Mouse (Mus musculus): ENCODE data around the gene Hoxb3. TPM values are rescaled to one million over a fixed set of nuclear protein-coding genes. Genes with fewer than 3 reads are reported as not detected.
A peak's percentile ranks its signal among the peaks of the same experiment; 100 is the strongest.

Gene Hoxb3
- polyA plus RNA-seq, 1 experiment from 2014 or later = 4.2 TPM

GRCm38 (mm10) chr11:96311520-96312417, 11.4 kb upstream of the Hoxb3 start:
- Histone ChIP-seq H3K9ac (ENCODE audit: low read depth, low read length) (peak overlapping the region; percentile 98), H3K27ac (peak overlapping the region; percentile 99), H3K4me2 (ENCODE audit: low read length) (peak overlapping the region; percentile 96), H3K4me1 (replicated peaks; ENCODE audit: insufficient read depth, low read length) (peaks cover 28% of the 10 kb centered on the region), H3K27me3 (ENCODE audit: insufficient read depth, low read length) (no peaks in the 10 kb centered on the region), H3K9me3 (replicated peaks; ENCODE audit: low read length) (no peaks in the 10 kb centered on the region), H3K36me3 (ENCODE audit: insufficient read depth, low read length) (no peaks in the 10 kb centered on the region), H3K4me3 (replicated peaks; ENCODE audit: low read depth, low read length) (peak overlapping the region; percentile 83)
- WGBS = 4% methylated on average over 31 of the region's 31 CpGs
- peak; percentile 54 for ATAC-seq (replicated peaks; ENCODE audit: low FRiP score, low read depth)
- peak; percentile 95 for DNase-seq (ENCODE audit: low spot score)
- TF ChIP-seq CTCF (IDR thresholded peaks at IDR 0.05; ENCODE audit: low read depth) = peak; percentile 78

DNA sequence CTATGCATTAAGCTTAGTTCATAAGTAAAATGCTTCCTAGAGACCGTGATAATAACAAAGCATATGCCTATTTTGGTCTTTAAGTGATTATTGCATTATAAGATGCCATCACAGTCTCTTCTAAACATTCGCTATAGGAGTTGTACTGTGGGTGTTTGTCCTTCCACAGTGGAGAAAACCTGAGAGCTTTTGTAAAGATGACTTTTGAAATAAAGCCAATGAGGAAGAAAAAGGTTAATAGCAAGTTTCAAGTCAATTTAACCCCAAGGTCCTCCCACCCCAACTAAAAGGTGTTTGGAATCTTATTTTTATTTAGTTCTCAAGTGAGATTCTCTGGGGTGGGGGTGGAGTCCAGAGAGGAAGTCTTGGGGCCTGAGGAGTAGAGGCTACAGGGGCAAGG, 10.0 kb upstream of the Hoxb3 start:
- peak overlapping the region; percentile 96 for H3K4me2 ChIP-seq (ENCODE audit: low read length)
- no peak for TF ChIP-seq CTCF (IDR thresholded peaks at IDR 0.05; ENCODE audit: low read depth)
- whole genome bisulfite sequencing = 37% methylated on average over 2 of the region's 2 CpGs
- H3K27me3 ChIP-seq (ENCODE audit: insufficient read depth, low read length) = no peaks in the 10 kb centered on the region
- H3K9ac ChIP-seq (ENCODE audit: low read depth, low read length) = peak overlapping the region; percentile 98
- peak overlapping the region; percentile 83 for H3K4me3 ChIP-seq (replicated peaks; ENCODE audit: low read depth, low read length)
- H3K4me1 ChIP-seq (replicated peaks; ENCODE audit: insufficient read depth, low read length) = peaks cover 33% of the 10 kb centered on the region
- DNase-seq (ENCODE audit: low spot score) (no peak), ATAC-seq (replicated peaks; ENCODE audit: low FRiP score, low read depth) (no peak)
- H3K9me3 ChIP-seq (replicated peaks; ENCODE audit: low read length) = no peaks in the 10 kb centered on the region
- H3K36me3 ChIP-seq (ENCODE audit: insufficient read depth, low read length) = no peaks in the 10 kb centered on the region
- peak overlapping the region; percentile 99 for H3K27ac ChIP-seq

GRCm38 (mm10) chr11:96313806-96314428, 9.2 kb upstream of the Hoxb3 start:
- 11% methylated on average over 12 of the region's 12 CpGs for WGBS
- H3K27ac ChIP-seq = peak overlapping the region; percentile 99
- no peak for TF ChIP-seq CTCF (IDR thresholded peaks at IDR 0.05; ENCODE audit: low read depth)
- no peak for ATAC-seq (replicated peaks; ENCODE audit: low FRiP score, low read depth)
- H3K36me3 ChIP-seq (ENCODE audit: insufficient read depth, low read length) = no peaks in the 10 kb centered on the region
- peak overlapping the region; percentile 96 for H3K4me2 ChIP-seq (ENCODE audit: low read length)
- H3K27me3 ChIP-seq (ENCODE audit: insufficient read depth, low read length) = no peaks in the 10 kb centered on the region
- peaks cover 30% of the 10 kb centered on the region for H3K4me1 ChIP-seq (replicated peaks; ENCODE audit: insufficient read depth, low read length)
- H3K9ac ChIP-seq (ENCODE audit: low read depth, low read length) = peak overlapping the region; percentile 98
- peak overlapping the region; percentile 83 for H3K4me3 ChIP-seq (replicated peaks; ENCODE audit: low read depth, low read length)
- no peak for DNase-seq (ENCODE audit: low spot score)
- H3K9me3 ChIP-seq (replicated peaks; ENCODE audit: low read length) = no peaks in the 10 kb centered on the region

DNA sequence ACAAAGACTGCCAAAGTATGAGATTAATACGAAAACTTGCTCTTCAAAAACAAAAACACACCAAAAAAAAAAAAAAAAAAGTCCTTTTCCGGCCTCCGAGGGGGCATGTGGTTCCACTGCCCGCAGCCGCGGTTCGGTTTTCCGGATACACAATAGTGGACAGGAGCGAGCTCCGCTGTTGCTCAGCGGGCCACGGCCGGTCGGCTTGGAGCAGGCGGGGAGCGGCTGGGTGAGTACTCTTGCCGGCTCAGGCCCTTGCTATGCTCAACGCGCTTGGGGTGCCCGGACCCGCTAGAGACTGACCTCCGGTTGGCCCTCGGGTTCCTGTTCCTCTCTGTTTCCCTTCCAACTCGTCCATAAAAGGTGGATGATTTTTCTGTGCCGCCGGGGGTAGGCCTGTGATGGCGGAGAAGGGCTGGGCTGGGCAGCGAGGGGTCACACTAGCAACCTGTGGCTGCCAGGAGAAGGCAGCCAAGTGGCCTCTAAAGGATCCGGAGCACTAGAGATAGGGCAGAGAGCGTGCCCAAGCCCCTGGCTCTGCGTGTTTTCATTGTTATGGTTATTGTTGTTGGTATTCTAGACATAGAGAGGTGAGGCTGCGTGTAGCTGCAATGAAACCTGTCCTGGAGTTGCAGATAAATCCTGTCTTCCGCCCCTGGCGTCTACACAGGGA, 8.3 kb upstream of the Hoxb3 start:
- Histone ChIP-seq H3K36me3 (ENCODE audit: insufficient read depth, low read length) (no peaks in the 10 kb centered on the region), H3K9me3 (replicated peaks; ENCODE audit: low read length) (no peaks in the 10 kb centered on the region), H3K27ac (peak overlapping the region; percentile 99), H3K9ac (ENCODE audit: low read depth, low read length) (peak overlapping the region; percentile 98), H3K4me3 (replicated peaks; ENCODE audit: low read depth, low read length) (peak overlapping the region; percentile 83), H3K4me2 (ENCODE audit: low read length) (peak overlapping the region; percentile 96), H3K27me3 (ENCODE audit: insufficient read depth, low read length) (no peaks in the 10 kb centered on the region), H3K4me1 (replicated peaks; ENCODE audit: insufficient read depth, low read length) (peaks cover 24% of the 10 kb centered on the region)
- WGBS = 4% methylated on average over 34 of the region's 34 CpGs
- 0 out of 2 replicates have a peak, but pooled peaks have one; percentile 3 for TF ChIP-seq CTCF (IDR thresholded peaks at IDR 0.05; ENCODE audit: low read depth)
- no peak for ATAC-seq (replicated peaks; ENCODE audit: low FRiP score, low read depth)
- DNase-seq (ENCODE audit: low spot score) = no peak

DNA sequence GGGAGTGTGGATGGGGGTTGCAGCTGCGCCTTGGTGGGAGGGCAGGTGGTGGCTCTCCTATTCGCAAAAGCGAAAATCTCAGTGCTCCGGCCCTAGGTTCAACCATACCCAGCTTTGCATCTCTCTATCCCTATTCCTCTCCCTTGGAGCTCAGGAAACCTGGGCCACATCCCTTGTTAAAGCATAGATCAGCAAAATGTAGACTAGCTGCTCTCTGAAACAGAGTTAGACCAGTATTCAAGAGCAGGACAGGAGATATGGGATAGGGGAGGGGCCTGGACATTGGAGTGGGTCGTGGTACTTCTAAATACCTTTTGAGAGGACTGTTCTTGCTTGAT, 7.8 kb upstream of the Hoxb3 start:
- Histone ChIP-seq H3K27me3 (ENCODE audit: insufficient read depth, low read length) (no peaks in the 10 kb centered on the region), H3K4me1 (replicated peaks; ENCODE audit: insufficient read depth, low read length) (peaks cover 19% of the 10 kb centered on the region; the same call in 1 of the 2 replicates), H3K4me3 (replicated peaks; ENCODE audit: low read depth, low read length) (peak overlapping the region; percentile 83), H3K9ac (ENCODE audit: low read depth, low read length) (peak overlapping the region; percentile 98), H3K4me2 (ENCODE audit: low read length) (peak overlapping the region; percentile 96), H3K27ac (peak overlapping the region; percentile 99), H3K36me3 (ENCODE audit: insufficient read depth, low read length) (0 out of 2 replicates have a peak, but pooled peaks cover 4% of the 10 kb centered on the region), H3K9me3 (replicated peaks; ENCODE audit: low read length) (no peaks in the 10 kb centered on the region)
- DNase-seq (ENCODE audit: low spot score) = no peak
- ATAC-seq (replicated peaks; ENCODE audit: low FRiP score, low read depth) = no peak
- WGBS = 18% methylated on average over 5 of the region's 5 CpGs
- TF ChIP-seq CTCF (IDR thresholded peaks at IDR 0.05; ENCODE audit: low read depth) = no peak

All from kidney, postnatal 0 days (tissue).